9 mouse cellular contexts compared by ENCODE assay signal in genomic region chr12:70192267-70192727, GRCm38 (mm10). TPM values are rescaled to one million over a fixed set of nuclear protein-coding genes. Genes with fewer than 3 reads are reported as not detected.
A peak's percentile ranks its signal among the peaks of the same experiment; 100 is the strongest.
DNase-seq lines count a peak whose midpoint lies in the region; ATAC-seq and TF ChIP-seq lines count a peak whose summit lies in the region.
"Had no signal": no experiment of that assay in that cellular context is flagged by ENCODE, and none has a peak within 500 bp of the region (broad histone marks: within the 10 kb centered on the region; RNA-seq: fewer than 3 reads in every experiment).

No protein-coding gene starts in this region.

- peak overlapping the region; percentile 64 for H3K27ac ChIP-seq in heart, embryonic 10.5 days
- no peak overlapping the region for H3K27ac ChIP-seq in intestine, embryonic 15.5 days
- peak overlapping the region; percentile 62; the same call in 1 of the 2 replicates for H3K27ac ChIP-seq in neural tube, embryonic 14.5 days (ENCODE audit: low read depth, low read length)

- H3K4me2 ChIP-seq in intestine, embryonic 15.5 days (replicated peaks), result peak overlapping the region; percentile 49
- peak overlapping the region; percentile 41 for H3K4me2 ChIP-seq in neural tube, embryonic 14.5 days (ENCODE audit: low read depth, low read length)

- peak overlapping the region; percentile 48 for H3K4me3 ChIP-seq in heart, embryonic 10.5 days
- 0 out of 2 replicates have a peak overlapping the region, but pooled peaks have one; percentile 11 for H3K4me3 ChIP-seq in E14TG2a.4 (replicated peaks; ENCODE audit: low read length)
- H3K4me3 ChIP-seq in intestine, embryonic 15.5 days (replicated peaks), result peak overlapping the region; percentile 25
- H3K4me3 ChIP-seq in neural tube, embryonic 14.5 days (ENCODE audit: low read depth, low read length), result peak overlapping the region; percentile 18

- intact Hi-C loops in gastrocnemius, postnatal 36 days (cut with DNase I), result no loop called here

- peaks cover 25% of the 10 kb centered on the region for H3K36me3 ChIP-seq in heart, embryonic 10.5 days
- no peaks in the 10 kb centered on the region for H3K36me3 ChIP-seq in E14TG2a.4 (ENCODE audit: insufficient read depth, low read length)
- 0 out of 2 replicates have a peak, but pooled peaks cover 3% of the 10 kb centered on the region for H3K36me3 ChIP-seq in intestine, embryonic 15.5 days
- H3K36me3 ChIP-seq in neural tube, embryonic 14.5 days (ENCODE audit: control insufficient read depth, insufficient read depth, low read length), result no peaks in the 10 kb centered on the region

- WGBS in heart, embryonic 10.5 days, result 32% methylated on average over 19 of the region's 19 CpGs
- 16% methylated on average over 19 of the region's 19 CpGs for WGBS in intestine, embryonic 15.5 days
- WGBS in neural tube, embryonic 14.5 days, result 10% methylated on average over 19 of the region's 19 CpGs

- peak; percentile 31; the same call in 1 of the 2 replicates for ATAC-seq in intestine, embryonic 15.5 days
- peak; percentile 70 for ATAC-seq in neural tube, embryonic 14.5 days (ENCODE audit: low read depth)

- H3K9me3 ChIP-seq in heart, embryonic 10.5 days, result no peaks in the 10 kb centered on the region
- H3K9me3 ChIP-seq in E14TG2a.4 (ENCODE audit: low read length), result no peaks in the 10 kb centered on the region
- no peaks in the 10 kb centered on the region for H3K9me3 ChIP-seq in intestine, embryonic 15.5 days
- no peaks in the 10 kb centered on the region for H3K9me3 ChIP-seq in neural tube, embryonic 14.5 days (ENCODE audit: control insufficient read depth, low read length)

- no peak for TF ChIP-seq CTCF in E14TG2a.4 (conservative IDR thresholded peaks at IDR 0.05; ENCODE audit: low read length)

- DNase-seq in heart, embryonic 10.5 days (ENCODE audit: low spot score), result peak; percentile 66
- no peak for DNase-seq in heart, postnatal 4 days
- DNase-seq in embryo, embryonic 11 days, result peak; percentile 39
- DNase-seq in thymus, postnatal 25 days, result no peak
- no peak for DNase-seq in gastrocnemius, postnatal 36 days

- H3K27me3 ChIP-seq in heart, embryonic 10.5 days (ENCODE audit: insufficient read depth, poor library complexity, severe bottlenecking), result no peaks in the 10 kb centered on the region
- H3K27me3 ChIP-seq in E14TG2a.4 (ENCODE audit: insufficient read depth, low read length), result 0 out of 2 replicates have a peak, but pooled peaks cover 7% of the 10 kb centered on the region
- H3K27me3 ChIP-seq in intestine, embryonic 15.5 days (replicated peaks), result no peaks in the 10 kb centered on the region
- H3K27me3 ChIP-seq in neural tube, embryonic 14.5 days (ENCODE audit: control insufficient read depth, insufficient read depth, low read length), result no peaks in the 10 kb centered on the region

- H3K4me1 ChIP-seq in heart, embryonic 10.5 days, result peaks cover 7% of the 10 kb centered on the region; the same call in 1 of the 2 replicates
- peaks cover 11% of the 10 kb centered on the region for H3K4me1 ChIP-seq in E14TG2a.4 (replicated peaks; ENCODE audit: low read depth, low read length)
- H3K4me1 ChIP-seq in intestine, embryonic 15.5 days (replicated peaks), result no peaks in the 10 kb centered on the region
- H3K4me1 ChIP-seq in neural tube, embryonic 14.5 days (ENCODE audit: control insufficient read depth, insufficient read depth, low read length), result no peaks in the 10 kb centered on the region

- H3K9ac ChIP-seq in intestine, embryonic 15.5 days, result peak overlapping the region; percentile 11; the same call in 1 of the 2 replicates
- 0 out of 2 replicates have a peak overlapping the region, but pooled peaks have one; percentile 26 for H3K9ac ChIP-seq in neural tube, embryonic 14.5 days (replicated peaks; ENCODE audit: low read depth, low read length)

RNA-seq across cellular contexts. Expression of gene Abhd12b, which starts 38.4 kb away (rescaled TPM):
- not detected in 2 replicates for polyA plus RNA-seq in heart, embryonic 10.5 days (2016; fragmentation: Nextera tagmentation; extraction: Ambion mirVana)
- not detected for total RNA-seq in heart, postnatal 4 days (2021)
- 0.11 and 0.15 TPM in 2 replicates for polyA plus RNA-seq in intestine, embryonic 15.5 days (2015; fragmentation: Nextera tagmentation; extraction: Ambion mirVana)
- polyA plus RNA-seq in neural tube, embryonic 14.5 days (2014; fragmentation: Nextera tagmentation; extraction: Ambion mirVana), result 0.18 and 0.20 TPM in 2 replicates
- total RNA-seq in gastrocnemius, postnatal 36 days (2021), result not detected
- total RNA-seq: ES-E14 had no signal

RNA-seq across cellular contexts. Expression of gene Pygl, which starts 39.0 kb away (rescaled TPM):
- polyA plus RNA-seq in heart, embryonic 10.5 days (2016; fragmentation: Nextera tagmentation; extraction: Ambion mirVana), result 30.3 and 42.6 TPM in 2 replicates
- 10 to 100 TPM; 13.9 to 15.9 TPM for total RNA-seq in heart, postnatal 4 days (2021)
- 24.3 and 24.5 TPM in 2 replicates for polyA plus RNA-seq in intestine, embryonic 15.5 days (2015; fragmentation: Nextera tagmentation; extraction: Ambion mirVana)
- polyA plus RNA-seq in neural tube, embryonic 14.5 days (2014; fragmentation: Nextera tagmentation; extraction: Ambion mirVana), result 8.1 and 9.2 TPM in 2 replicates
- total RNA-seq in gastrocnemius, postnatal 36 days (2021), result 1 to 10 TPM; 1.5 to 1.7 TPM

Comparison
In these comparisons a context has a peak if more than half of its experiments do, and no peak if none do; other contexts are left out.
1. DNase-seq: peak in heart, embryonic 10.5 days (single experiment) and embryo, embryonic 11 days (single experiment); none in heart, postnatal 4 days (single experiment), thymus, postnatal 25 days (single experiment) and gastrocnemius, postnatal 36 days (0 of 2).
2. Peak in every context shown above with its lines, with median percentiles within 50 percentile points of each other: H3K4me3 ChIP-seq.